In genomic region chrX:7898880-7899874, GRCm38 (mm10) we compare ENCODE assay signal across 8 mouse cellular contexts. TPM values are rescaled to one million over a fixed set of nuclear protein-coding genes. Genes with fewer than 3 reads are reported as not detected.
DNase-seq lines count a peak whose midpoint lies in the region; ATAC-seq lines count a peak whose summit lies in the region.

Gene Pqbp1 (minus strand): TSS chrX:7899269.
Gene Timm17b (plus strand): TSS chrX:7899357.

- no peaks in the 10 kb centered on the region for H3K9me3 ChIP-seq in heart, embryonic 13.5 days
- no peaks in the 10 kb centered on the region for H3K9me3 ChIP-seq in liver, embryonic 12.5 days (replicated peaks)
- no peaks in the 10 kb centered on the region for H3K9me3 ChIP-seq in stomach, embryonic 15.5 days

- H3K36me3 ChIP-seq in heart, embryonic 13.5 days: peaks cover 27% of the 10 kb centered on the region
- H3K36me3 ChIP-seq in liver, embryonic 12.5 days: peaks cover 26% of the 10 kb centered on the region
- no peaks in the 10 kb centered on the region for H3K36me3 ChIP-seq in stomach, embryonic 15.5 days

- H3K27ac ChIP-seq in brown adipose tissue, adult 24 weeks (replicated peaks; ENCODE audit: low read depth, low read length): peak within 1 kb of the TSS; percentile 98
- peak within 1 kb of the TSS; percentile 82 for H3K27ac ChIP-seq in heart, embryonic 13.5 days (replicated peaks)
- peak within 1 kb of the TSS; percentile 81 for H3K27ac ChIP-seq in liver, embryonic 12.5 days
- peak within 1 kb of the TSS; percentile 87 for H3K27ac ChIP-seq in stomach, embryonic 15.5 days

- peak; percentile 98 for ATAC-seq in heart, embryonic 13.5 days (ENCODE audit: extremely low read depth, insufficient number of reproducible peaks, low FRiP score, low TSS enrichment)
- ATAC-seq in liver, embryonic 12.5 days: peak; percentile 98
- ATAC-seq in stomach, embryonic 15.5 days (ENCODE audit: insufficient read depth, low FRiP score, low read depth): peak; percentile 99

- peak within 1 kb of the TSS; percentile 71 for H3K4me2 ChIP-seq in heart, embryonic 13.5 days
- peak within 1 kb of the TSS; percentile 73 for H3K4me2 ChIP-seq in liver, embryonic 12.5 days
- peak within 1 kb of the TSS; percentile 49 for H3K4me2 ChIP-seq in stomach, embryonic 15.5 days

- H3K9ac ChIP-seq in heart, embryonic 13.5 days: peak within 1 kb of the TSS; percentile 82
- peak within 1 kb of the TSS; percentile 74 for H3K9ac ChIP-seq in liver, embryonic 12.5 days
- peak within 1 kb of the TSS; percentile 33 for H3K9ac ChIP-seq in stomach, embryonic 15.5 days

- H3K4me1 ChIP-seq in brown adipose tissue, adult 24 weeks (ENCODE audit: control insufficient read depth, insufficient read depth, insufficient read length, low read length): no peaks in the 10 kb centered on the region
- peaks cover 10% of the 10 kb centered on the region for H3K4me1 ChIP-seq in heart, embryonic 13.5 days
- H3K4me1 ChIP-seq in liver, embryonic 12.5 days: peaks cover 19% of the 10 kb centered on the region
- H3K4me1 ChIP-seq in stomach, embryonic 15.5 days: no peaks in the 10 kb centered on the region

- peak within 1 kb of the TSS; percentile 96 for H3K4me3 ChIP-seq in brown adipose tissue, adult 24 weeks (ENCODE audit: insufficient read depth, low read depth, low read length)
- peak within 1 kb of the TSS; percentile 67 for H3K4me3 ChIP-seq in heart, embryonic 13.5 days
- H3K4me3 ChIP-seq in liver, embryonic 12.5 days: peak within 1 kb of the TSS; percentile 68
- H3K4me3 ChIP-seq in stomach, embryonic 15.5 days (replicated peaks): peak within 1 kb of the TSS; percentile 56

- 7% methylated on average over 62 of the region's 62 CpGs for WGBS in heart, embryonic 13.5 days
- 8% methylated on average over 62 of the region's 62 CpGs for WGBS in liver, embryonic 12.5 days (ENCODE audit: insufficient replicate concordance)
- 20% methylated on average over 60 of the region's 62 CpGs for WGBS in stomach, embryonic 15.5 days

- no peaks in the 10 kb centered on the region for H3K27me3 ChIP-seq in heart, embryonic 13.5 days (replicated peaks)
- no peaks in the 10 kb centered on the region for H3K27me3 ChIP-seq in liver, embryonic 12.5 days (replicated peaks)
- no peaks in the 10 kb centered on the region for H3K27me3 ChIP-seq in stomach, embryonic 15.5 days (replicated peaks)

- peak; percentile 93 for DNase-seq in CD4-positive, CD25-positive, alpha-beta regulatory T cell, adult 2 months (ENCODE audit: low read depth, low spot score)
- peak; percentile 54 for DNase-seq in fat pad, adult 2 months (ENCODE audit: extremely low read depth, low read depth, low spot score)
- peak; percentile 92 for DNase-seq in kidney, postnatal 10 days
- DNase-seq in natural killer cell, adult 2 months (ENCODE audit: low spot score in 2 of 2): peak; percentile 83 to 88

RNA-seq across cellular contexts. Expression of gene Pqbp1, which starts in this region (rescaled TPM):
- polyA plus RNA-seq in brown adipose tissue, adult 24 weeks (2012; ENCODE audit: insufficient read depth, insufficient read length, missing spikeins): 25.0 and 29.5 TPM in 2 replicates
- 79.0 and 81.7 TPM in 2 replicates for polyA plus RNA-seq in heart, embryonic 13.5 days (2015; fragmentation: Nextera tagmentation; extraction: Ambion mirVana)
- polyA plus RNA-seq in liver, embryonic 12.5 days (2016; fragmentation: Nextera tagmentation; extraction: Ambion mirVana): 65.0 and 65.2 TPM in 2 replicates
- 110 and 111 TPM in 2 replicates for polyA plus RNA-seq in stomach, embryonic 15.5 days (2015; fragmentation: Nextera tagmentation; extraction: Ambion mirVana)

RNA-seq across cellular contexts. Expression of gene Timm17b, which starts in this region (rescaled TPM):
- polyA plus RNA-seq in brown adipose tissue, adult 24 weeks (2012; ENCODE audit: insufficient read depth, insufficient read length, missing spikeins): 47.7 and 50.3 TPM in 2 replicates
- polyA plus RNA-seq in heart, embryonic 13.5 days (2015; fragmentation: Nextera tagmentation; extraction: Ambion mirVana): 130 and 143 TPM in 2 replicates
- polyA plus RNA-seq in liver, embryonic 12.5 days (2016; fragmentation: Nextera tagmentation; extraction: Ambion mirVana): 98.3 and 98.9 TPM in 2 replicates
- polyA plus RNA-seq in stomach, embryonic 15.5 days (2015; fragmentation: Nextera tagmentation; extraction: Ambion mirVana): 141 and 148 TPM in 2 replicates

Comparison
In these comparisons a context has a peak if more than half of its experiments do, and no peak if none do; other contexts are left out.
1. Peak in every context shown above with its lines: DNase-seq, ATAC-seq, H3K4me3 ChIP-seq and H3K27ac ChIP-seq.